Mouse (Mus musculus): ENCODE measurements around the gene Lrrn4.

DNA sequence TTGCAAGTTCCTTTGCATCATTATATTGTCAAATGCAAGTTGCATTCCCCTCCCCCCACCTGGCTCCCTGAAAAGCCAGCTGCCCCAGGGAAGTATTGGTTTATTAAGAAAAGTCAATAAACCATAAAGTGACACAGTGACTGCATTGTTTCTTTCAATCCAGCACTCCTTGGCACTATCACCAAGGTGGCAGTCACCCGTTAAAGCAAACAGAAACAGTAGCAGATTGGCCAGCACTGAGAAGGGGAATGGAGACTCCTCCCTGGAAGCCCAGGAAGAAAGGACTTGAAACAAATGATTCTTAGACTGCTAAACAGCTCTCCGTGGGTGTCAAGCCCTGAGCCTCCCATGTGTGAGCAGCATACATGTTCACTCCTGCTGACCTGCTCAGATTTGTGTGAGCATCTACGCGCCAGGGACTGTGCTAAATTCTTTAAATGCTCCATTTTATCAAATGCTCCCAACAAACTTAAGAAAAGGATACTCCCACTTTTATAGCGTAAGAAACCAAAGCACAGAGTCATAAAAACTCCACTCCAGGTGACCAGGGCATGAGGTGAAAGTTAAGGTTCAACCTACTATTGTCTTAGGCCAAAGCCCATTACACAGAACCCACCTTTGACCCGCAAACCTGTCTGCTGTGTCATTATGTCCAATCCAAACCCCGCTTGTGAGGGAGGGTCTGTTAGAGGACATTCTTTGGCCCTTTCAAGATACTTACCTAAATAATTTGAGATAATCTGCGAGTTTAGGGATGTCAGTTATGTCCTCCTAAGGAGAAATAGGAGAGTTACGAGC lies 41.6 kb upstream of the Lrrn4 start:
- TF ChIP-seq CTCF (IDR thresholded peaks at IDR 0.05; ENCODE audit: control insufficient read depth, insufficient read depth, insufficient read length) (no peak), MAX (IDR thresholded peaks at IDR 0.05) (no peak), USF1 (IDR thresholded peaks at IDR 0.05; ENCODE audit: low read depth) (no peak)

Data from C2C12 (cell line).